Mouse (Mus musculus) heart, adult 11 months (tissue): ENCODE measurements around the gene Oas1d.

Source experiments
- DNase-seq: peaks from one replicate; pipeline ENCODE4 v3.0.0; 2022

Gene Oas1d

DNA sequence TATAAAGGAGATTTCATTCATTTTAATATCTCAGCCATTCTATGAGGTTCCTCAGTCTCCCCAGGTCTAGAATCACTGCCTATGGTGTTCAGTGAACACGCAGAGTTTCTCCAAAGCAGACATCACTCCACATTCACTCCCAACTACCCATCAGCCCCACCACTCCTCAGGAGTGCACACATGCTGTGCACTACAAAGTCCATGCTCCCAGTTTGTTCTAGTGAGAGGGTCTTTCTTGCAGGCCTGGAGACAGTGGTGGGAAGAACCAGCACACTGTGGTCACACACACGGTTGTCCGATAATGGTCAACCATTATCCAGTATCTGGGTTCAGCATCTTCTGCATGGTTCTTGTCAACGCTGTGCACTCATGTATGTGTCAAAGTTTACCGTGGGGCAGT is 12.3 kb upstream of the Oas1d start:
- peak; percentile 74 for DNase-seq

GRCm38 (mm10) chr5:120906791-120907733 is 7.3 kb upstream of the Oas1d start, which contains the start of gene Oas1a:
Oas1a (minus strand) TSS chr5:120907521.
- peak; percentile 90 for DNase-seq

DNA sequence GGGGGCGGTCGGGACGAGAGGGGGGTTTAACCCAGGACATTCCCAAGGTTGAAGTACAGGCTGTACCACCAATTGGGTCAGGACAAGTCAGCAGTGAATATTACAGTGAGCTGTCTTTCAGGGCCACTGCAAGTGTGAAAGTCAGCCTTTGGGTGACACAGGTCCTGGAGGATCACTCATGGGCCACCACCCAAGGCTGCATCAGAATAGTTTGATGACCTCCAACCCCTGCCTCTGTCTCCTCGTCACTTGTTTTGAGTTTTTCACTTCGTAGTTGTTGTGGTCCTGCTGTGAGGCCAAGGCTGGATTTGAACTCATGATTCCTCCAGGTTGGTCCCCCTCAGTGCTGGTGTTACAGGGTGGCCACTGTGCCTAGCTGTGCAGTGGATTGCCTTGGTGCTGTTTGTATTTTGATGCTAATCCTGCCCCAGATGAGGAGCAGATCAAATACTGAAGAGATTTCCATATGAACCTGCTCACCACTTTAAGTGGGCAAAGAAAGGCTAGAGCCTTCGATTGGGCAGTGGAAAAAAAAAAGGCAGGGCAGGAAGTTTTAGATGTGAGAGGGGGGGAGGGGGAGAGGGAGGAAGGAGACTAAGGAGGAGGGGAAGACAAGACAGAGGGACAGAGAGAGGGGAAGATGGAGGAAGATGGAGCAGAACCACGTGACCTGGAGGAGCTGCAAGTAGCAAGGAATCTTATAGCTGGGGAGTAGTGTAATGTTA is 6.0 kb upstream of the Oas1d start:
- DNase-seq, result peak; percentile 51

DNA sequence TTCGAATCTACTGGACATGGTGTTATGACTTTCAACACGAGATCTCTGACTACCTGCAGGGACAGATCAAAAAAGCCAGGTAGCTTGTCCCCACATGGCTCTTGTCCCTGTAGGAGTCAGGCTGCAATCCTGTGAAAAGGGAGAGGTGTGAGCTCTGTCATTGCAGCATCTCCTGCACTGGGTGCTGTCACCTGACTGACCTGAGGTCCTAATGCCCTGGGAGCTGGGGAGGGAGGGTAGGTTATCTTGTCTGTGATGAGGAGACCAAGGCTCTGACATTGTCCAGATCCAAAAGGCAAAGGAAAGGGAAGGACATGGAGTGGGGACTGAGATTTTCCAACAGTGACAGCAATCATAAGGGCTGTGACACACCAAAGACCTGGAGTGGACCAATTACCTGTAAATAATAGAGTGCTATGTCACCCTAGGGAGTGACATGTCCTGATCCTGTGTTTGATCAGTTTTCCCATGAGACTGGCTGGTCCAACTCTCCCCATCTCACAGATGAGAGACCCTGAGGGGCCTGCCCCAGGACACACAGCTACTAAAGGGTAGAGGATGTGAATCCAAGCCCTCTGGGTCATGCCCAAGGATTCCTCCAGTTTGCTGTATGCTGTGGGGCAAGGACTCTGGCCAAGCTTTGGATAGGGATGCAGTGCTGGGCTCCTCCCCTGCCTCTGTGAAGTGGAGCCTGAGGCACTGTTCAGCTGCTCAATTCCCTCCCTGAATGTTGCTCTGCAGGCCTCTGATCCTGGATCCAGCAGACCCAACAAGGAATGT is 5.0 kb downstream of the Oas1d start:
- peak; percentile 71 for DNase-seq

DNA sequence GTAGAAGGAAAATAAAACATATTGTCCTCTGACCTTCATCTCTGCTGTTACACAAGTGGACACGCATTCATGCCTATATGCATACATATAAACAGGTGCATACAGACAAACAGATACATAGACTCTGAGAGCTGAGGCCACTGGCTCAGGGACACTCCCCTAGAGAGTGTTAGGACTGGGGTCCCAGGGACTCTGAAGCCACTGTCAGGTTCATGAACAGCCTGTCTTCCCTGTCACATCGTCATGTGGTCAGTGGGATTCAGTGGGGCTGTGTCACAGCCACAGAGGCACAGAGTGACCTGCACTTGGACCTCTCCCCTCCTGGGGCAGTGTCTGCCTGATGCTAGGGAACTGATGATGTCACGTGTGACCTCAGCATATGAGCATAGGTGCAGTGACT is 6.0 kb downstream of the Oas1d start:
- DNase-seq, result peak; percentile 53

- peak; percentile 28 for DNase-seq
Observed at GRCm38 (mm10) chr5:120923969-120924368, 9.6 kb downstream of the Oas1d start.

GRCm38 (mm10) chr5:120924520-120924919 is 10.2 kb downstream of the Oas1d start:
- peak; percentile 31 for DNase-seq

- DNase-seq, result peak; percentile 76
Observed at GRCm38 (mm10) chr5:120926311-120926710, 12.0 kb downstream of the Oas1d start.

DNA sequence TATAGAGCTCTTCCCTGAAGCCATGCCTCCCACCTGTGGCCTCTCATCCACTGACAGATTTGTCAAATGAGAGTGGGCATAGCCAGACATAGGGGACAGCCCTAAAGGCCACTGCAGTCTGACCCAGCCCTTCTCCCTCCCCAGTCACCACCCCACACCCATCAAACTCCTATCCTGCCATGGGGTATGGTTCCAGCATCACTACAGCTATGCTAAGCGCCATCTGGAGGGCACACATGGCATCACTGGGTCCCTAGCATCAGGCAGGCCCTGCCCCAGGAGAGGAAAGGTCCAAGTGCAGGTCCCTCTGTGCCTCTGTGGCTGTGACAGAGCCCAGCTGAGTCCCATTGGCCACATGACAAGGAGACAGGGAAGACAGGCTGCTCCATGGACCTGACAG is 12.7 kb downstream of the Oas1d start:
- peak; percentile 56 for DNase-seq

DNA sequence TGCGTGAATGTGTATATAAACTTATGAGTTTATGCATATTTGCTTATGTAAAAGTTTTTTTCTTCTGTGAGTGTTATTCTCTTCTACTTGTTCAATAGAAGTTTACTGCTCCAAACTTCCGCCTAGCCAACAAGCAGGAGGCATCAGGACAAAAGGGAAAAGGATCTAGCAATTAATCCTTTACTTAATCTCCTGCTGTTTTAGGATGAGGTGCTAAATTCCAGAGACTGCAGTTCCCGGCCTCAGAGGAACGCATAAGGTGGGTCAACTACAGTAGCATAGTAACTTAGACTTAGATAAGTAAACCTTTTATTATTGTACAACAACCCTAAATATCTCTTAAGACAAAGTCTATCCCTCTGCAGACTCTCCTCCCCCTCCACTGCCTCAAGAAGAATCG is 19.6 kb downstream of the Oas1d start:
- no peak for DNase-seq

DNA sequence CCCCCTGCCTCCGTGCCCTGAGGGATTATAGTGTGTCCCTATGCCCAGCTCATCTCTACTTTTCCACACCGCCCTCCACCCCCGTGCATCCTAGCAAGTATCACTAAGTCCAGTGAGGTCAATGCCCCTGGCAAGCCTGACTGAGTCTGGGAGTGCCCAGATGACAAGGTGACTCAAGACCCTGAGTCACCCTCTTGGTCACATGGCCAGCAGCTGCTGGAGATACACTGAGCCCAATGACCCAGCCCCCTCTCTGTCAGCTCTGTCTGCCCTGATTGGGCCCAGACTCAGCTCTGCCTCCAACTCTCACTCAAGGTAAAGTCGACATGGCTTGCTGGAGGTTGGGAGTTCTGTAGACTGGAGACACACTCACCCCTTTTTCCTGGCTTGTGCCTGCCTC is 23.5 kb downstream of the Oas1d start:
- no peak for DNase-seq

DNA sequence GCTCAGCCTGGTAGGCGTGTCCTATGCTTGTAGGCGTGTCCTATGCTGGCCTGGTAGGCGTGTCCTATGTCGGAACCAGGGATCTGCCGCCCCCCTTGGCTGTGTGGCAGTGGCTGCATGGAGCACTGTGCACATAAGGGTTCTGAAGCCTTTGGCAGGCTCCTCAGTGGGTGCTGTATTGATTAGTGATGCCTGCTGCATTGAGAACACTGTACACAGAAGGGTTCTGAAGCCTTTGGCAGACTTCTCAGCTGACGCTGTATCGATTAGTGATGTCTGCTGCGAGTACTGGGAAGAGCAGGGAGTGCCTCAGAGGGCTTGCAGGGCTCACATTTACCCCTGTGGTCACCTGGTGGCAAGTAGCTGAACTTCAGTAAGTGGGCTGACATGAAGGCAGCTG is 24.2 kb downstream of the Oas1d start:
- no peak for DNase-seq

DNA sequence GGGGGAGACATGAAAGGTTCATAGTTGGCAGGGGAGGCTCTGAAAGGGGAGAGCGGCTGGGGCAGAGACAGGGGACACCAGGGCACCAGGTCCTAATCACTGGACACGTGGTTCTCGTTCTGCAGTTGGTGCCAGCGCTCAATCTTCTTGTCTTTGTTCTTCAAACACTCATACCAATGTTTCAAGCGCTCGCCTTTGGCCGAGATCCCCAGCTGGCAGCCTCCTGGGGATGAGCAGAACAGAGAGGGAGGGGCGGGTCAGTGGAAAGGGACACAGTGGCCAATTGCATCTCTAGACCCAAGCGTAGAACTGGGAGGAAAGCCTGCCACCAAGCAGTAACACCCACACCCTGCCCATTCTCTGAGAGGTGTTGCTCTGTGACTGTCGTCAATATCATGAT is 27.7 kb downstream of the Oas1d start:
- DNase-seq, result no peak

DNA sequence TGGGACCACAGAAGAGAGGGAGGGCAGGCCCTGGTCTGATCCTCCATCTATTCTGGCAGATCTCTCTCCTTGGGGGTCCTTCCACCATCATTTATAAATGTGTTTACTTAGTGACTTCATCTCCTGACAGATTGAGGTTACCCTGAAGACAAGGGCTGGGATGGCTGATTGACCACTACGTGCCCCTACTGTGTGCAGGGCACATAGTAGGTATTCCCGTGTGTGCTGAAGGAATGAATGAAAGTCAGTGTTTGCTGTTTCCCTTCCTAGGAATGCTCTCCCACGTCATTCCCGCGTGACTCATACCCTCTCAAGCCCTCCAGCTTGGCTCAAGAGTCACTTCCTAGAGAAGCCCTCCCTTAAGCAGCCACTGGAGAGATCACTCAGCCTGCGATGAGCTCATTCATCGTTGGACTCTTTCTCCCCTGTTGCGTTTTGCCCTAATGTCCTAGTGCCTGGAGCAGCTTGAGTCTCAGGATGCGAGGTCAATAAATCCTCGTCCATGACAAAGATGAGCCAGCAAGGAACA is 38.0 kb downstream of the Oas1d start:
- no peak for DNase-seq

DNA sequence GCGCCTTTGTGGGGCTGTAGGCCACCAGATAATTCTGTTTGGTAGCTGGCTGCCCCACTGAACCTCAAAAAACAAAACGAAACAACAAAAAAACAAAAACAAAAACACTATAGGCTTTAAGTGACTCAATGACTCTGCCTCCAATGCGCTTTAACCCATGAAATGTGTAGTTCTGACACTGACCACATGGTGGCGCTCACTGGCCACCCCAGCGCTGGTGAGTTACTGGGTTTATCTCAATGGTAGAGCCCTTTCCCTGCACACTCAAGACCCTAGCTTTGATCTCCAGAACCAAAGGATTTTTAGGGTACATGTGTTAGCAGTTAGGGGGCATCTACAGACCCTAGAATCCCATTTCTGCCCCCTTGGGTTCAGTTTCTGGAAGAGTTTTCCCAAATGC is 39.6 kb downstream of the Oas1d start:
- DNase-seq, result no peak

- DNase-seq, result no peak
Observed at GRCm38 (mm10) chr5:120961004-120961403, 46.7 kb downstream of the Oas1d start.

GRCm38 (mm10) chr5:120966156-120966555 is 51.8 kb downstream of the Oas1d start:
- DNase-seq, result no peak

GRCm38 (mm10) chr5:120966894-120967293 is 52.6 kb downstream of the Oas1d start:
- no peak for DNase-seq

GRCm38 (mm10) chr5:120967355-120968133 is 53.2 kb downstream of the Oas1d start:
- no peak for DNase-seq

GRCm38 (mm10) chr5:120968134-120968532 is 53.8 kb downstream of the Oas1d start:
- no peak for DNase-seq

DNA sequence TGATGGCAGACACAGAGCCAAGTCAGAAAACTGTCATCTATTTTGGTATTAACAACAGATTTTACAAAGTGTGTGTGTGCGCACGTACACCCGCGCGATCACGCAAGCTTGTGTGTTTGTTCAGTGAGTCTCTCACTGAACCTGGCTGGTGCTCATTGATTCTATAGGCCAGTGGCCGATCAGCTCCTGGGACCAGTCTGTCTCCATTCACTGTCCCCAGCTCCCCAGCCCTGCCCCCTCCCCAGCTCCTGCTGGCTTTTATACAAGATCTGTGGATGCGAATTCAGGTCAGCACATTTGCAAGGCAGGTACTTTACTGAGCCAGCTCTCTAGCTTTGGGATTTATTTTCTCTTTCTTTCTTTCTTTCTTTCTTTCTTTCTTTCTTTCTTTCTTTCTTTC is 54.5 kb downstream of the Oas1d start:
- no peak for DNase-seq

- DNase-seq, result peak; percentile 92
Observed at GRCm38 (mm10) chr5:120969703-120970102, 55.4 kb downstream of the Oas1d start.
